Mouse (Mus musculus): Measurements from ENCODE around the gene Rinl.

Rinl gene

GRCm38 (mm10) chr7:28809401-28810089 lies 20.8 kb downstream of the Rinl start:
- DNase-seq (ENCODE audit: low spot score): peak; percentile 84

GRCm38 (mm10) chr7:28810107-28811066 lies 21.6 kb downstream of the Rinl start:
- peak; percentile 98 for DNase-seq (ENCODE audit: low spot score)

- DNase-seq (ENCODE audit: low spot score): peak; percentile 99
Measured at GRCm38 (mm10) chr7:28811228-28811627, 22.5 kb downstream of the Rinl start.

- no peak for DNase-seq (ENCODE audit: low spot score)
Measured at GRCm38 (mm10) chr7:28811640-28812275, 23.0 kb downstream of the Rinl start.

- peak; percentile 51 for DNase-seq (ENCODE audit: low spot score)
Measured at GRCm38 (mm10) chr7:28812436-28812835, 23.7 kb downstream of the Rinl start.

GRCm38 (mm10) chr7:28812949-28813348 lies 24.2 kb downstream of the Rinl start:
- no peak for DNase-seq (ENCODE audit: low spot score)

GRCm38 (mm10) chr7:28814306-28815034 lies 25.7 kb downstream of the Rinl start:
- DNase-seq (ENCODE audit: low spot score): no peak

- no peak for DNase-seq (ENCODE audit: low spot score)
Measured at GRCm38 (mm10) chr7:28815230-28815629, 26.5 kb downstream of the Rinl start.

- DNase-seq (ENCODE audit: low spot score): peak; percentile 47
Measured at GRCm38 (mm10) chr7:28816201-28816600, 27.4 kb downstream of the Rinl start.

- peak; percentile 49 for DNase-seq (ENCODE audit: low spot score)
Measured at GRCm38 (mm10) chr7:28816920-28817319, 28.2 kb downstream of the Rinl start.

GRCm38 (mm10) chr7:28817524-28817923 lies 28.8 kb downstream of the Rinl start:
- no peak for DNase-seq (ENCODE audit: low spot score)

- DNase-seq (ENCODE audit: low spot score): no peak
Measured at GRCm38 (mm10) chr7:28817957-28818356, 29.2 kb downstream of the Rinl start.

GRCm38 (mm10) chr7:28818436-28818835 lies 29.7 kb downstream of the Rinl start:
- DNase-seq (ENCODE audit: low spot score): peak; percentile 60

- DNase-seq (ENCODE audit: low spot score): no peak
Measured at GRCm38 (mm10) chr7:28818861-28819452, 30.2 kb downstream of the Rinl start.

- no peak for DNase-seq (ENCODE audit: low spot score)
Measured at GRCm38 (mm10) chr7:28819571-28819970, 30.8 kb downstream of the Rinl start.

GRCm38 (mm10) chr7:28820358-28821260 lies 31.8 kb downstream of the Rinl start:
- peak; percentile 86 for DNase-seq (ENCODE audit: low spot score)

GRCm38 (mm10) chr7:28821261-28821831 lies 32.6 kb downstream of the Rinl start:
- peak; percentile 72 for DNase-seq (ENCODE audit: low spot score)

- DNase-seq (ENCODE audit: low spot score): no peak
Measured at GRCm38 (mm10) chr7:28822556-28822955, 33.8 kb downstream of the Rinl start.

- DNase-seq (ENCODE audit: low spot score): no peak
Measured at GRCm38 (mm10) chr7:28822993-28823903, 34.5 kb downstream of the Rinl start.

Measured in testis, postnatal 10 days (tissue).